Mouse (Mus musculus): ENCODE results near the gene Jarid2.

DNA sequence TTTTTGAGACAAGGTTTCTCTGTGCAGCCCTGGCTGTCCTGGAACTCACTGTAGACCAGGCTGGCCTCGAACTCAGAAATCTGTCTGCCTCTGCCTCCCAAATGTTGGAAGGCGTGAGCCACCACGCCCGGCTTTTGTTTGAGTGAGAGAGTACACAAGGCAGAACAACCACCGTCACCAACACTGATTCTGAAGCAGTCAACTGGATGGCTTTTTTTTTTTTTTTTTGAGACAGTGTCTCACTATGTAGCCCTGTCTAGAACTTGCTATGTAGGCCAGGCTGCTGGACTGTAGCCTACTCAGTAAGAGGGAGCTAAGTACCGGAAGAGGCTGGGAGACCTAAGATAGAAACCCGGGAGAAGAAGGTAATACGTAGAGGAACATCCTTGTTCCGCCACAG, 11.4 kb upstream of the Jarid2 start:
- TF ChIP-seq CTCF (IDR thresholded peaks at IDR 0.05; ENCODE audit: low read depth) (no peak), EP300 (optimal IDR thresholded peaks at IDR 0.05) (no peak)

All from stomach, postnatal 0 days (tissue).